12 mouse cellular contexts compared by ENCODE assay signal in the genomic region with DNA sequence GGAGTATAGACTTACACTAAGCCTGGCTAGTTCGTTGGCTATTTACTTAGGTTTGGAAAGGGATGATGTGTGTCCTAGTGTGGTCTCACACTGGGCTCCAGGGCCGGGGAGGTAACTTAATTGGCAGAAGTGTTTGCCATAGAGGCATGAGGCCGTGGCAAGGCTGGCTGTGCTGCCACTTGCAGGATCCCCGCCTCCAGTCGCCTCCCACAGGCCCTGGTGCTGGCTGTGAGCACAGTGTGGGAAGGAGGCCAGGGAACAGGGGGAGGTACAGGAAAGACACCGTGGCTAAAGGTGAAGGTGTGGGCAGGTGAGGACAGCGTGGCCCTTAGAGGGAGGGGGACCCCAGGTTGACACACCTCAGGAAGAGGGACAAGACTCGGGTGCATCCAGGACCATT. TPM values are rescaled to one million over a fixed set of nuclear protein-coding genes. Genes with fewer than 3 reads are reported as not detected.
DNase-seq lines count a peak whose midpoint lies in the region; ATAC-seq lines count a peak whose summit lies in the region.
"Had no signal": no experiment of that assay in that cellular context is flagged by ENCODE, and none has a peak within 500 bp of the region (broad histone marks: within the 10 kb centered on the region; RNA-seq: fewer than 3 reads in every experiment).

No protein-coding gene starts in this region.

- no peak for DNase-seq in heart, postnatal 4 days
- DNase-seq in right cerebral cortex, adult 18-20 months: peak; percentile 54
- DNase-seq in right cerebral cortex, postnatal 10 days (ENCODE audit: low spot score in 2 of 2): no peak
- peak; percentile 63 to 83 for DNase-seq in kidney, postnatal 25 days
- no peak for DNase-seq in heart, embryonic 10.5 days (ENCODE audit: low spot score)
- DNase-seq: midbrain, embryonic 14.5 days; right cerebral cortex, postnatal 25 days had no signal

- H3K4me3 ChIP-seq in heart, embryonic 13.5 days: no peak overlapping the region
- no peak overlapping the region for H3K4me3 ChIP-seq in midbrain, embryonic 13.5 days (replicated peaks)
- no peak overlapping the region for H3K4me3 ChIP-seq in heart, embryonic 10.5 days
- H3K4me3 ChIP-seq: neural tube, embryonic 12.5 days; stomach, embryonic 15.5 days had no signal

- 70% methylated on average over 8 of the region's 8 CpGs for WGBS in heart, embryonic 13.5 days
- 88% methylated on average over 8 of the region's 8 CpGs for WGBS in midbrain, embryonic 13.5 days
- WGBS in heart, embryonic 10.5 days: 82% methylated on average over 8 of the region's 8 CpGs

- no peak for ATAC-seq in heart, embryonic 13.5 days (ENCODE audit: extremely low read depth, insufficient number of reproducible peaks, low FRiP score, low TSS enrichment)
- ATAC-seq in midbrain, embryonic 13.5 days: no peak
- ATAC-seq: Patski had no signal

- no peaks in the 10 kb centered on the region for H3K9me3 ChIP-seq in heart, embryonic 13.5 days
- H3K9me3 ChIP-seq in midbrain, embryonic 13.5 days: no peaks in the 10 kb centered on the region
- H3K9me3 ChIP-seq in heart, embryonic 10.5 days: no peaks in the 10 kb centered on the region
- H3K9me3 ChIP-seq: neural tube, embryonic 12.5 days; stomach, embryonic 15.5 days had no signal

- H3K9ac ChIP-seq in heart, embryonic 13.5 days: 0 out of 2 replicates have a peak overlapping the region, but pooled peaks have one; percentile 0
- H3K9ac ChIP-seq in midbrain, embryonic 13.5 days (replicated peaks): no peak overlapping the region
- H3K9ac ChIP-seq: neural tube, embryonic 12.5 days; stomach, embryonic 15.5 days had no signal

- peaks cover 65% of the 10 kb centered on the region for H3K4me1 ChIP-seq in heart, embryonic 13.5 days
- peaks cover 28% of the 10 kb centered on the region for H3K4me1 ChIP-seq in midbrain, embryonic 13.5 days (replicated peaks)
- peaks cover 63% of the 10 kb centered on the region for H3K4me1 ChIP-seq in heart, embryonic 10.5 days

- no peaks in the 10 kb centered on the region for H3K27me3 ChIP-seq in heart, embryonic 13.5 days (replicated peaks)
- no peaks in the 10 kb centered on the region for H3K27me3 ChIP-seq in midbrain, embryonic 13.5 days
- H3K27me3 ChIP-seq in heart, embryonic 10.5 days (ENCODE audit: insufficient read depth, poor library complexity, severe bottlenecking): no peaks in the 10 kb centered on the region
- H3K27me3 ChIP-seq: neural tube, embryonic 12.5 days; Patski; stomach, embryonic 15.5 days had no signal

- H3K36me3 ChIP-seq in heart, embryonic 13.5 days: peaks cover 30% of the 10 kb centered on the region
- H3K36me3 ChIP-seq in midbrain, embryonic 13.5 days: peaks cover 18% of the 10 kb centered on the region
- H3K36me3 ChIP-seq in heart, embryonic 10.5 days: peaks cover 33% of the 10 kb centered on the region

- H3K27ac ChIP-seq in heart, embryonic 13.5 days (replicated peaks): no peak overlapping the region
- no peak overlapping the region for H3K27ac ChIP-seq in midbrain, embryonic 13.5 days
- no peak overlapping the region for H3K27ac ChIP-seq in heart, embryonic 10.5 days
- H3K27ac ChIP-seq: neural tube, embryonic 12.5 days; stomach, embryonic 15.5 days had no signal

- no peak overlapping the region for H3K4me2 ChIP-seq in heart, embryonic 13.5 days
- H3K4me2 ChIP-seq in midbrain, embryonic 13.5 days (replicated peaks): no peak overlapping the region
- H3K4me2 ChIP-seq: neural tube, embryonic 12.5 days; stomach, embryonic 15.5 days had no signal

RNA-seq across cellular contexts. Expression of a gene that starts 6.0 kb away (rescaled TPM):
- 74.6 and 85.2 TPM in 2 replicates for polyA plus RNA-seq in heart, embryonic 13.5 days (2015; fragmentation: Nextera tagmentation; extraction: Ambion mirVana)
- total RNA-seq in heart, postnatal 4 days (2021): 10 to 100 TPM; 36.2 to 38.7 TPM
- 34.7 and 36.6 TPM in 2 replicates for polyA plus RNA-seq in midbrain, embryonic 13.5 days (2015; fragmentation: Nextera tagmentation; extraction: Ambion mirVana)
- 104 and 109 TPM in 2 replicates for polyA plus RNA-seq in heart, embryonic 10.5 days (2016; fragmentation: Nextera tagmentation; extraction: Ambion mirVana)

RNA-seq across cellular contexts. Expression of a gene that starts 6.3 kb away (rescaled TPM):
- 6.0 and 7.0 TPM in 2 replicates for polyA plus RNA-seq in heart, embryonic 13.5 days (2015; fragmentation: Nextera tagmentation; extraction: Ambion mirVana)
- total RNA-seq in heart, postnatal 4 days (2021): 1 to 10 TPM; 4.8 to 5.5 TPM
- 3.9 and 4.4 TPM in 2 replicates for polyA plus RNA-seq in midbrain, embryonic 13.5 days (2015; fragmentation: Nextera tagmentation; extraction: Ambion mirVana)
- polyA plus RNA-seq in heart, embryonic 10.5 days (2016; fragmentation: Nextera tagmentation; extraction: Ambion mirVana): 10.5 and 13.8 TPM in 2 replicates

Comparison
In these comparisons a context has a peak if more than half of its experiments do, and no peak if none do; other contexts are left out.
1. DNase-seq: peak in right cerebral cortex, adult 18-20 months (single experiment) and kidney, postnatal 25 days (2 of 2); none in heart, postnatal 4 days (single experiment), right cerebral cortex, postnatal 10 days (0 of 2) and heart, embryonic 10.5 days (single experiment).